Mouse (Mus musculus) cerebellum, postnatal 4 days (tissue): Measurements from ENCODE around the gene Cytl1.

ENCODE experiments used
- DNase-seq, 2 experiments: peaks; one replicate each; pipeline ENCODE4 v3.0.0; 2022; ENCODE audit warnings: low spot score in 2 of 2, mixed read lengths in 1 of 2

Cytl1 gene

GRCm38 (mm10) chr5:37769031-37769430, 33.7 kb downstream of the Cytl1 start:
- DNase-seq = peak; percentile 75 to 90

DNA sequence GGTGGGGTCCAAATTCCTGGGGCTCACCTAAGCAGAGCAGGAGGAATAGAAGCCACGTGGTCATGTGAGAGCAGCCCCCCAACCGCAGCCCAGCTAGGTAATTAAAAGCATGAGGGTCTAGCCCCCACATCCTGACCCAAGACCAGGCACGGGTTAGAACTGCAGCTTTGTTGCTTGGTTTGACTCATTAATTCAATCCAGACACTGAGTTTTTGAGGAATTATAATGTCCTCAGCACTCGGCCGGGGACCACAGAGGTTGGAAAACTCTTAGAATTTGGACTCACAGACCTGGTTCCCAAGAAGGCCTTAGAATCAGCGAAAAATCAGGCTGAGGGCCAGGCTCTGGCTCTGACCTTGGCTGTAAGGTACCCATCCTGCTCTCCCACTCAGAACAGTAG, 35.6 kb downstream of the Cytl1 start:
- no peak for DNase-seq

DNA sequence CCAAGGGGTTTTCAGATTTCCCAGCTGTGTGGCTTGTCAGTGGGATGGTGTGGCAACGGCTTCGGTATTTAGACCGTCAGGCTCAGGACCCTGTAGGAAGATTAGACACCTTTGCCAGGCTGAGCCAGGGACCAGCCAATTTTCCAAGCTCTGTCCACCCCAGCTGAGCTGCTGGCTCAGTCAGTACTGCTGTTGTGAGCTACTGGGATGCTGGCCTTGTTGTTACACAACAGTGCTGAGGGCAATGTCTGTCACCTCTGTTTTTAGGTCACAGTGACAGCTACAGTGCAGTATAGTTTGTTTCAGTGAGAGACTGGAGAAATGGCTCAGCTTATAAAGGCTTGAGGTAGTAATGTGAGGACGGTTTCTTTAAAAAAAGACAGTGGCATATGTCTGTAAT, 38.7 kb downstream of the Cytl1 start:
- DNase-seq = no peak

- DNase-seq = no peak
Observed at GRCm38 (mm10) chr5:37775681-37776080, 40.4 kb downstream of the Cytl1 start.

DNA sequence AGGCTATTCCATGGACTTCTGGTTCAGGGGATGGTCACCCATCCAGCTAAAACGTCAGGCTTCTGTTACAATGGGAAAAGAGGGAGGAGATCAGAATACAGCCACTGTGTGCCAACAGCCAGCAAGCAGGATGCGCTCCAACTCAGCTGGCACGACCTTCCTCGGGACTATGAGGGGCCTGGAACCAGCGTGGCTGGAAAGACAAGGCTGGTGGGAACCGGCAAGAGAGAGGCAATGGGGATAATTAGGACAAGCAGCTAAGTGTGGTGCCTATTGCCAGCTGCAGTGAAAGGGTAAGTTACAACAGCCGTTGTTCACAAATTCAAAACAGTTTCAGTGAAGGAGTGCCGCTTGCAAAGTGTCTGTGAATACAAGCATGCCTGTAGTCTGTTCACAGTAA, 48.0 kb downstream of the Cytl1 start:
- DNase-seq = no peak

DNA sequence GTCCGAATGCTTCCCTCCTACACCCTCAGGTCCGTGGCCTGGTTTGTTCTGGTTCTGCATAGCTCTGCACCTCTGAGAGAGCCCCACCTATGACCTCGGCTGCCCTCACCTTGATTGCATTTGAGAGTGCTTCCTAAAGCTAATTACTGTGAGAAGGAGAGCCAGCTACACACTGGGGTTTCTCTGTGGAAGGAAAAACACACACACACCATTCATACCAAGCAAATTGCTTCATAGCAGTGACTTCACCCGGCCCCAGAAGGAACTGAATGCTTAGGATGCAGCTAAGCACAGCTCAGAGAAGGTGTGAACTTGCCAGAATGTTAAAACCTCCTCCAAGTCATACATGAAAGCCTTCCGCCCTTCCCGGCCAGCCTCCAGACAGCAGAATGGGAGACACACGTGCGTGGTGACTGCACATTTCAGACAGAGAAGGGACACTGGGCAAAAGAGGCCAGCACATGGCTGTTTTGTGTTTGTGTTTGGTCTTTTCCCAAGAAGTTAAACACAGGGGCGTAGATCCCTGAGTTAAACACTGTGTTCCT, 49.6 kb downstream of the Cytl1 start:
- DNase-seq = no peak
